20 mouse cellular contexts compared by ENCODE assay signal in genomic region chr2:141073981-141074855, GRCm38 (mm10).
A peak's percentile ranks its signal among the peaks of the same experiment; 100 is the strongest.
DNase-seq lines count a peak whose midpoint lies in the region; ATAC-seq and TF ChIP-seq lines count a peak whose summit lies in the region.
"Had no signal": no experiment of that assay in that cellular context is flagged by ENCODE, and none has a peak within 500 bp of the region (broad histone marks: within the 10 kb centered on the region; RNA-seq: fewer than 3 reads in every experiment).

No protein-coding gene starts in this region.

- no peak for TF ChIP-seq CTCF in cerebellum, adult 2 months (IDR thresholded peaks at IDR 0.05; ENCODE audit: borderline replicate concordance, insufficient read depth, low read depth, low read length)

- no peak overlapping the region for H3K4me2 ChIP-seq in neural tube, embryonic 11.5 days (ENCODE audit: low read depth)
- no peak overlapping the region for H3K4me2 ChIP-seq in neural tube, embryonic 15.5 days
- H3K4me2 ChIP-seq in midbrain, embryonic 11.5 days: no peak overlapping the region
- H3K4me2 ChIP-seq: heart, embryonic 13.5 days had no signal

- H3K4me3 ChIP-seq in neural tube, embryonic 11.5 days (ENCODE audit: low read depth, low read length): no peak overlapping the region
- no peak overlapping the region for H3K4me3 ChIP-seq in neural tube, embryonic 15.5 days (replicated peaks)
- no peak overlapping the region for H3K4me3 ChIP-seq in midbrain, embryonic 11.5 days (ENCODE audit: low read depth, low read length)
- H3K4me3 ChIP-seq in cerebellum, adult 2 months (replicated peaks; ENCODE audit: insufficient read depth, low read depth, low read length): no peak overlapping the region
- H3K4me3 ChIP-seq: heart, embryonic 13.5 days; left cerebral cortex, adult 2 months; limb, embryonic 10.5 days had no signal

- no peaks in the 10 kb centered on the region for H3K4me1 ChIP-seq in neural tube, embryonic 11.5 days (ENCODE audit: control insufficient read depth, insufficient read depth, low read length)
- no peaks in the 10 kb centered on the region for H3K4me1 ChIP-seq in neural tube, embryonic 15.5 days
- peaks cover 10% of the 10 kb centered on the region; the same call in 1 of the 2 replicates for H3K4me1 ChIP-seq in midbrain, embryonic 11.5 days (ENCODE audit: control insufficient read depth, insufficient read depth, low read length)
- H3K4me1 ChIP-seq in cerebellum, adult 2 months (ENCODE audit: control insufficient read depth, insufficient read depth, low read length): no peaks in the 10 kb centered on the region
- H3K4me1 ChIP-seq: heart, embryonic 13.5 days; limb, embryonic 10.5 days had no signal

- TF ChIP-seq POLR2A in cerebellum, adult 2 months (IDR thresholded peaks at IDR 0.05; ENCODE audit: borderline replicate concordance, insufficient read depth, low read length): no peak

- 77% methylated on average over 8 of the region's 8 CpGs for WGBS in neural tube, embryonic 11.5 days
- 43% methylated on average over 8 of the region's 8 CpGs for WGBS in neural tube, embryonic 15.5 days
- 38% methylated on average over 8 of the region's 8 CpGs for WGBS in midbrain, embryonic 11.5 days
- WGBS in cerebellum, adult 2 months: 87% methylated on average over 8 of the region's 8 CpGs

- no peaks in the 10 kb centered on the region for H3K27me3 ChIP-seq in neural tube, embryonic 11.5 days (ENCODE audit: control insufficient read depth, insufficient read depth, low read length)
- no peaks in the 10 kb centered on the region for H3K27me3 ChIP-seq in neural tube, embryonic 15.5 days (replicated peaks)
- no peaks in the 10 kb centered on the region for H3K27me3 ChIP-seq in midbrain, embryonic 11.5 days (ENCODE audit: control insufficient read depth, insufficient read depth, low read length)
- H3K27me3 ChIP-seq in cerebellum, adult 2 months (ENCODE audit: control insufficient read depth, insufficient read depth, low read length): no peaks in the 10 kb centered on the region
- H3K27me3 ChIP-seq: heart, embryonic 13.5 days had no signal

- DNase-seq in embryo, embryonic 10.5 days (ENCODE audit: low spot score): peak; percentile 31
- no peak for DNase-seq in embryo, embryonic 10 days (ENCODE audit: low spot score)
- no peak for DNase-seq in neural tube, embryonic 11.5 days (ENCODE audit: low spot score)
- peak; percentile 88 for DNase-seq in midbrain, embryonic 11.5 days (ENCODE audit: low spot score, missing footprints)
- no peak for DNase-seq in urinary bladder, postnatal 14 days (ENCODE audit: low spot score)
- no peak for DNase-seq in cerebellum, adult 2 months
- no peak for DNase-seq in adrenal gland, adult 8-10 months
- DNase-seq: adrenal gland, postnatal 10 days; cerebellum, postnatal 10 days; gastrocnemius, postnatal 14 days; heart, adult 18-20 months; kidney, adult 2 months; kidney, postnatal 14 days; liver, postnatal 0 days; lung, postnatal 10 days had no signal

- no peak overlapping the region for H3K27ac ChIP-seq in neural tube, embryonic 11.5 days (ENCODE audit: low read depth, low read length)
- H3K27ac ChIP-seq in neural tube, embryonic 15.5 days (replicated peaks): no peak overlapping the region
- H3K27ac ChIP-seq in midbrain, embryonic 11.5 days (ENCODE audit: low read depth, low read length): no peak overlapping the region
- no peak overlapping the region for H3K27ac ChIP-seq in cerebellum, adult 2 months (ENCODE audit: insufficient read depth, low read length)
- H3K27ac ChIP-seq: heart, embryonic 13.5 days; left cerebral cortex, adult 2 months; limb, embryonic 10.5 days had no signal

- H3K9ac ChIP-seq in neural tube, embryonic 11.5 days (ENCODE audit: low read length): no peak overlapping the region
- no peak overlapping the region for H3K9ac ChIP-seq in neural tube, embryonic 15.5 days (replicated peaks)
- H3K9ac ChIP-seq in midbrain, embryonic 11.5 days (ENCODE audit: low read length): no peak overlapping the region
- H3K9ac ChIP-seq: heart, embryonic 13.5 days; liver, postnatal 0 days had no signal

- peak; percentile 56; the same call in 1 of the 2 replicates for ATAC-seq in neural tube, embryonic 11.5 days (ENCODE audit: insufficient read depth, low FRiP score, low TSS enrichment)
- ATAC-seq in neural tube, embryonic 15.5 days (ENCODE audit: low FRiP score): no peak
- peak; percentile 92 for ATAC-seq in midbrain, embryonic 11.5 days (ENCODE audit: low FRiP score)
- ATAC-seq: inflammation-experienced regulatory T-cells, adult 6 months; liver, postnatal 0 days had no signal

- no peaks in the 10 kb centered on the region for H3K9me3 ChIP-seq in neural tube, embryonic 11.5 days (ENCODE audit: control insufficient read depth, low read length)
- no peaks in the 10 kb centered on the region for H3K9me3 ChIP-seq in neural tube, embryonic 15.5 days (replicated peaks)
- no peaks in the 10 kb centered on the region for H3K9me3 ChIP-seq in midbrain, embryonic 11.5 days (ENCODE audit: control insufficient read depth, low read length)
- H3K9me3 ChIP-seq: heart, embryonic 13.5 days; limb, embryonic 10.5 days had no signal

- H3K36me3 ChIP-seq in neural tube, embryonic 11.5 days (ENCODE audit: control insufficient read depth, insufficient read depth, low read length): no peaks in the 10 kb centered on the region
- no peaks in the 10 kb centered on the region for H3K36me3 ChIP-seq in neural tube, embryonic 15.5 days
- no peaks in the 10 kb centered on the region for H3K36me3 ChIP-seq in midbrain, embryonic 11.5 days (ENCODE audit: control insufficient read depth, insufficient read depth, low read length)
- H3K36me3 ChIP-seq: heart, embryonic 13.5 days; limb, embryonic 10.5 days had no signal

Comparison
In these comparisons a context has a peak if more than half of its experiments do, and no peak if none do; other contexts are left out.
1. DNase-seq: peak in embryo, embryonic 10.5 days (single experiment) and midbrain, embryonic 11.5 days (single experiment); none in embryo, embryonic 10 days (single experiment), neural tube, embryonic 11.5 days (single experiment), urinary bladder, postnatal 14 days (single experiment), cerebellum, adult 2 months (0 of 2) and adrenal gland, adult 8-10 months (single experiment).